Mouse (Mus musculus) T-cell, adult 2 months (primary cell): ENCODE measurements around the gene Msl2.
A peak's percentile ranks its signal among the peaks of the same experiment; 100 is the strongest.

Source experiments
- DNase-seq: peaks from one replicate; pipeline ENCODE4 v3.0.0; 2022; ENCODE audit warnings: low spot score

Gene Msl2

GRCm38 (mm10) chr9:101075091-101075581 is 1.2 kb downstream of the Msl2 start:
- no peak for DNase-seq

- no peak for DNase-seq
These were observed 1.8 kb downstream of the Msl2 start for GRCm38 (mm10) chr9:101075694-101076093.

GRCm38 (mm10) chr9:101076095-101076875 is 2.4 kb downstream of the Msl2 start:
- peak; percentile 32 for DNase-seq

GRCm38 (mm10) chr9:101077486-101077885 is 3.6 kb downstream of the Msl2 start:
- no peak for DNase-seq

GRCm38 (mm10) chr9:101078579-101078978 is 4.7 kb downstream of the Msl2 start:
- no peak for DNase-seq

GRCm38 (mm10) chr9:101080046-101080685 is 6.3 kb downstream of the Msl2 start:
- DNase-seq, result peak; percentile 15

- no peak for DNase-seq
These were observed 9.8 kb downstream of the Msl2 start for GRCm38 (mm10) chr9:101083728-101084127.

- no peak for DNase-seq
These were observed 21.5 kb downstream of the Msl2 start for GRCm38 (mm10) chr9:101095425-101095824.

GRCm38 (mm10) chr9:101096461-101096860 is 22.6 kb downstream of the Msl2 start:
- no peak for DNase-seq

GRCm38 (mm10) chr9:101097542-101097941 is 23.6 kb downstream of the Msl2 start:
- no peak for DNase-seq

GRCm38 (mm10) chr9:101099445-101099844 is 25.5 kb downstream of the Msl2 start:
- DNase-seq, result peak; percentile 12

GRCm38 (mm10) chr9:101100163-101100562 is 26.3 kb downstream of the Msl2 start:
- DNase-seq, result no peak

- no peak for DNase-seq
These were observed 27.6 kb downstream of the Msl2 start for GRCm38 (mm10) chr9:101101547-101101946.

- no peak for DNase-seq
These were observed 28.4 kb downstream of the Msl2 start for GRCm38 (mm10) chr9:101102288-101102687.

- no peak for DNase-seq
These were observed 31.0 kb downstream of the Msl2 start for GRCm38 (mm10) chr9:101104931-101105330.

GRCm38 (mm10) chr9:101105735-101106134 is 31.8 kb downstream of the Msl2 start:
- no peak for DNase-seq

GRCm38 (mm10) chr9:101107386-101107785 is 33.5 kb downstream of the Msl2 start:
- DNase-seq, result no peak

GRCm38 (mm10) chr9:101110013-101110412 is 36.1 kb downstream of the Msl2 start:
- DNase-seq, result no peak

GRCm38 (mm10) chr9:101113317-101113716 is 39.4 kb downstream of the Msl2 start:
- no peak for DNase-seq

- DNase-seq, result no peak
These were observed 40.4 kb downstream of the Msl2 start for GRCm38 (mm10) chr9:101114182-101114884.

- DNase-seq, result no peak
These were observed 69.7 kb downstream of the Msl2 start for GRCm38 (mm10) chr9:101143635-101144034.

GRCm38 (mm10) chr9:101152872-101153271 is 79.0 kb downstream of the Msl2 start:
- no peak for DNase-seq
